Mouse (Mus musculus) intestine, embryonic 14.5 days (tissue): Measurements from ENCODE around the gene Zfp839. TPM values are rescaled to one million over a fixed set of nuclear protein-coding genes. Genes with fewer than 3 reads are reported as not detected.

Experiments used
- ATAC-seq: fragments of 200-750 bp; cut with Nextera tagmentation; replicated peaks from 2 replicates; pipeline ENCODE4 v1.8.0; 2017; ENCODE audit warnings: low read depth, moderate number of reproducible peaks, moderate TSS enrichment, moderate library complexity; ENCODE audit not compliant: low FRiP score, low TSS enrichment
- DNase-seq: peaks from one replicate; pipeline ENCODE4 v3.0.0-alpha.2; 2018; ENCODE audit warnings: low spot score
- H3K27ac ChIP-seq: fragments of 300-500 bp; sonication (generic); 2 replicates; pipeline ENCODE4 v1.5.1; 2014; ENCODE audit warnings: low read depth, mild to moderate bottlenecking, control low read depth
- H3K27me3 ChIP-seq: fragments of 300-500 bp; sonication (generic); replicated peaks from 2 replicates; pipeline ENCODE4 v1.6.1; 2014; ENCODE audit warnings: low read length, control low read depth; ENCODE audit not compliant: control insufficient read depth, insufficient read depth
- H3K36me3 ChIP-seq: fragments of 300-500 bp; sonication (generic); 2 replicates; pipeline ENCODE4 v1.6.1; 2014; ENCODE audit warnings: low read length, control low read depth; ENCODE audit not compliant: control insufficient read depth, insufficient read depth
- H3K4me1 ChIP-seq: fragments of 300-500 bp; sonication (generic); replicated peaks from 2 replicates; pipeline ENCODE4 v1.6.1; 2014; ENCODE audit warnings: low read length, control low read depth, mixed read lengths; ENCODE audit not compliant: control insufficient read depth, insufficient read depth
- H3K4me2 ChIP-seq: fragments of 300-500 bp; sonication (generic); 2 replicates; pipeline ENCODE4 v1.6.1; 2014; ENCODE audit warnings: low read length
- H3K4me3 ChIP-seq: fragments of 300-500 bp; sonication (generic); 2 replicates; pipeline ENCODE4 v1.5.1; 2014; ENCODE audit warnings: low read depth, low read length, control low read depth, mixed read lengths
- H3K9ac ChIP-seq: fragments of 300-500 bp; sonication (generic); 2 replicates; pipeline ENCODE4 v1.6.1; 2014; ENCODE audit warnings: mild to moderate bottlenecking, low read length
- H3K9me3 ChIP-seq: fragments of 300-500 bp; sonication (generic); 2 replicates; pipeline ENCODE4 v1.6.1; 2016; ENCODE audit warnings: low read length, control low read depth; ENCODE audit not compliant: control insufficient read depth
- WGBS: fragments of 180-500 bp; shearing (Covaris S2); extraction: QIAGEN DNeasy Blood & Tissue Kit; methylation state at CpG from one replicate; pipeline ENCODE4 v1.1.7; 2014; 5-methylcytosine and 5-hydroxymethylcytosine counted together
- polyA plus RNA-seq: library from polyadenylated mRNA; unstranded; fragments of >200 nt; fragmentation: Nextera tagmentation; extraction: Ambion mirVana; gene quantifications from 2 replicates; pipeline ENCODE4 v1.2.1, GENCODE M21; 2014

The Zfp839 gene
- polyA plus RNA-seq, result 4.7 and 5.4 TPM in 2 replicates

GRCm38 (mm10) chr12:110850010-110850928 lies at the start of gene Zfp839:
Zfp839 (plus strand) TSS chr12:110850253.
- Histone ChIP-seq H3K4me2 (peak within 1 kb of the TSS; percentile 69), H3K9me3 (no peaks in the 10 kb centered on the region), H3K27me3 (no peaks in the 10 kb centered on the region), H3K4me3 (peak within 1 kb of the TSS; percentile 66), H3K36me3 (peaks cover 4% of the 10 kb centered on the region), H3K9ac (peak within 1 kb of the TSS; percentile 86), H3K27ac (peak within 1 kb of the TSS; percentile 82), H3K4me1 (peaks cover 26% of the 10 kb centered on the region)
- DNase-seq (peak; percentile 94), ATAC-seq (peak; percentile 85)
- under 1% methylated on average over 74 of the region's 89 CpGs for WGBS

- 0 out of 2 replicates have a peak, but pooled peaks have one; percentile 26 for ATAC-seq
- H3K4me1 ChIP-seq, result no peaks in the 10 kb centered on the region
- WGBS, result 77% methylated on average over 10 of the region's 10 CpGs
- DNase-seq, result no peak
- no peaks in the 10 kb centered on the region for H3K9me3 ChIP-seq
- no peak overlapping the region for H3K9ac ChIP-seq
- H3K36me3 ChIP-seq, result peaks cover 7% of the 10 kb centered on the region; the same call in 1 of the 2 replicates
- no peak overlapping the region for H3K27ac ChIP-seq
- H3K27me3 ChIP-seq, result no peaks in the 10 kb centered on the region
- H3K4me2 ChIP-seq, result no peak overlapping the region
- H3K4me3 ChIP-seq, result no peak overlapping the region
Measured at GRCm38 (mm10) chr12:110801876-110802464, 48.1 kb upstream of the Zfp839 start.

GRCm38 (mm10) chr12:110802674-110803297 lies 47.3 kb upstream of the Zfp839 start:
- no peak overlapping the region for H3K4me3 ChIP-seq
- ATAC-seq (no peak), DNase-seq (no peak)
- no peaks in the 10 kb centered on the region for H3K27me3 ChIP-seq
- H3K27ac ChIP-seq, result no peak overlapping the region
- H3K4me2 ChIP-seq, result no peak overlapping the region
- H3K4me1 ChIP-seq, result no peaks in the 10 kb centered on the region
- 86% methylated on average over 5 of the region's 5 CpGs for WGBS
- peaks cover 10% of the 10 kb centered on the region; the same call in 1 of the 2 replicates for H3K36me3 ChIP-seq
- H3K9me3 ChIP-seq, result no peaks in the 10 kb centered on the region
- no peak overlapping the region for H3K9ac ChIP-seq

GRCm38 (mm10) chr12:110804261-110804660 lies 45.8 kb upstream of the Zfp839 start:
- H3K9me3 ChIP-seq, result no peaks in the 10 kb centered on the region
- no peak overlapping the region for H3K4me3 ChIP-seq
- DNase-seq (no peak), ATAC-seq (no peak)
- no peak overlapping the region for H3K9ac ChIP-seq
- no peaks in the 10 kb centered on the region for H3K4me1 ChIP-seq
- WGBS, result 56% methylated on average over 10 of the region's 10 CpGs
- H3K36me3 ChIP-seq, result peaks cover 10% of the 10 kb centered on the region; the same call in 1 of the 2 replicates
- H3K27me3 ChIP-seq, result no peaks in the 10 kb centered on the region
- H3K4me2 ChIP-seq, result no peak overlapping the region
- H3K27ac ChIP-seq, result no peak overlapping the region

- no peak overlapping the region for H3K9ac ChIP-seq
- DNase-seq (no peak), ATAC-seq (no peak)
- 81% methylated on average over 3 of the region's 3 CpGs for WGBS
- no peaks in the 10 kb centered on the region for H3K9me3 ChIP-seq
- H3K4me1 ChIP-seq, result no peaks in the 10 kb centered on the region
- no peak overlapping the region for H3K4me2 ChIP-seq
- no peaks in the 10 kb centered on the region for H3K27me3 ChIP-seq
- H3K4me3 ChIP-seq, result no peak overlapping the region
- peaks cover 10% of the 10 kb centered on the region; the same call in 1 of the 2 replicates for H3K36me3 ChIP-seq
- no peak overlapping the region for H3K27ac ChIP-seq
Measured at GRCm38 (mm10) chr12:110806301-110806970, 43.6 kb upstream of the Zfp839 start.

- no peak for DNase-seq
- Histone ChIP-seq H3K27ac (no peak overlapping the region), H3K4me3 (no peak overlapping the region), H3K4me1 (no peaks in the 10 kb centered on the region), H3K9me3 (no peaks in the 10 kb centered on the region), H3K36me3 (peaks cover 7% of the 10 kb centered on the region; the same call in 1 of the 2 replicates), H3K4me2 (no peak overlapping the region), H3K9ac (no peak overlapping the region), H3K27me3 (no peaks in the 10 kb centered on the region)
- 82% methylated on average over 10 of the region's 10 CpGs for WGBS
- ATAC-seq, result no peak
Measured at GRCm38 (mm10) chr12:110808430-110808829, 41.6 kb upstream of the Zfp839 start.

- H3K4me2 ChIP-seq, result no peak overlapping the region
- 0 out of 2 replicates have a peak, but pooled peaks have one; percentile 4 for ATAC-seq
- H3K27ac ChIP-seq, result no peak overlapping the region
- peaks cover 7% of the 10 kb centered on the region; the same call in 1 of the 2 replicates for H3K36me3 ChIP-seq
- H3K4me3 ChIP-seq, result no peak overlapping the region
- no peaks in the 10 kb centered on the region for H3K9me3 ChIP-seq
- H3K4me1 ChIP-seq, result no peaks in the 10 kb centered on the region
- 90% methylated on average over 5 of the region's 5 CpGs for WGBS
- H3K27me3 ChIP-seq, result no peaks in the 10 kb centered on the region
- H3K9ac ChIP-seq, result no peak overlapping the region
- DNase-seq, result no peak
Measured at GRCm38 (mm10) chr12:110808848-110809247, 41.2 kb upstream of the Zfp839 start.

GRCm38 (mm10) chr12:110813132-110813531 lies 36.9 kb upstream of the Zfp839 start:
- no peak for ATAC-seq
- H3K4me3 ChIP-seq, result no peak overlapping the region
- no peaks in the 10 kb centered on the region for H3K27me3 ChIP-seq
- no peaks in the 10 kb centered on the region for H3K4me1 ChIP-seq
- no peak overlapping the region for H3K27ac ChIP-seq
- no peak overlapping the region for H3K4me2 ChIP-seq
- no peak overlapping the region for H3K9ac ChIP-seq
- WGBS, result 88% methylated on average over 9 of the region's 9 CpGs
- no peak for DNase-seq
- no peaks in the 10 kb centered on the region for H3K36me3 ChIP-seq
- H3K9me3 ChIP-seq, result no peaks in the 10 kb centered on the region
